Mouse (Mus musculus): ENCODE measurements at regions not wholly inside any gene's neighbourhood (a gene's known extent, or its start where the extent isn't known, plus 50 kb on each side); places are given as distances from the start of the nearest gene placed in this dataset.

DNA sequence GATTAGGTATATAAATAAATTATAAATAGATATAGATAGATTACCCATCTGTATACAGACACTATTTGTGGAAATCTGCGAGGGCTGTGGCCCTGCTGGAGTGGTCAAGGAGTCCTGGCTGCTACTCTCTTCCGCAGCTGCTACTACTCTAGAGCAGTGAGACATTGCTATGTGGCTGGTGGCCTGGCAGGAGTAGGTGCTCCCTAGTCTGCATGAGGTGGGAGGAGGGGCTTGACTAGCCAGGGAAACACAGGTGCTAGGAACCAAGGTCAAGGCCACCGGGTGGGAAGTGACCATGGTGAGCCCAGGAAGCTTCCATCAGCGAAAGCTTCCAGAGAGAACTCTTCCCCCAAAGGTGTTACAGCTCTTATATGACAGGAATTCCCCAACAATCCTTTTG lies 100.3 kb downstream of the Dyrk2 start:
- no peak for ATAC-seq (ENCODE audit: insufficient read depth)
- no peak overlapping the region for H3K4me3 ChIP-seq (ENCODE audit: insufficient read depth in 1 of 2, low read depth in 2 of 2, low read length in 2 of 2)
- H3K9ac ChIP-seq (replicated peaks): no peak overlapping the region
- H3K4me1 ChIP-seq (replicated peaks; ENCODE audit: control insufficient read depth in 2 of 2, insufficient read depth in 2 of 2, low read length in 1 of 2): peaks cover 8 to 19% of the 10 kb centered on the region in 2 experiments
- no peaks in the 10 kb centered on the region for H3K9me3 ChIP-seq (ENCODE audit: control insufficient read depth, low read length)
- no peak for TF ChIP-seq EP300 (IDR thresholded peaks at IDR 0.05; ENCODE audit: low read depth)
- no peak for TF ChIP-seq CTCF (IDR thresholded peaks at IDR 0.05; ENCODE audit: low read depth)
- DNase-seq (ENCODE audit: low read depth in 3 of 3, low spot score in 3 of 3): no peak
- no peak overlapping the region for H3K4me2 ChIP-seq (ENCODE audit: low read depth)
- no peaks in the 10 kb centered on the region for H3K36me3 ChIP-seq (replicated peaks; ENCODE audit: control insufficient read depth, insufficient read depth, low read depth)
- no peaks in the 10 kb centered on the region for H3K27me3 ChIP-seq (ENCODE audit: control insufficient read depth, insufficient read depth, low read length)
- 80% methylated on average over 4 of the region's 4 CpGs for WGBS (ENCODE audit: insufficient replicate concordance)
- no peak overlapping the region for H3K27ac ChIP-seq

- no peak overlapping the region for H3K9ac ChIP-seq (replicated peaks)
- no peaks in the 10 kb centered on the region for H3K36me3 ChIP-seq (replicated peaks; ENCODE audit: control insufficient read depth, insufficient read depth, low read depth)
- no peak overlapping the region for H3K27ac ChIP-seq
- no peaks in the 10 kb centered on the region for H3K4me1 ChIP-seq (replicated peaks; ENCODE audit: control insufficient read depth in 2 of 2, insufficient read depth in 2 of 2, low read length in 1 of 2)
- H3K4me3 ChIP-seq (ENCODE audit: insufficient read depth in 1 of 2, low read depth in 2 of 2, low read length in 2 of 2): no peak overlapping the region
- H3K27me3 ChIP-seq (ENCODE audit: control insufficient read depth, insufficient read depth, low read length): no peaks in the 10 kb centered on the region
- H3K4me2 ChIP-seq (ENCODE audit: low read depth): no peak overlapping the region
- TF ChIP-seq CTCF (IDR thresholded peaks at IDR 0.05; ENCODE audit: low read depth) (no peak), EP300 (IDR thresholded peaks at IDR 0.05; ENCODE audit: low read depth) (no peak)
- 72% methylated on average over 10 of the region's 10 CpGs for WGBS (ENCODE audit: insufficient replicate concordance)
- DNase-seq (ENCODE audit: low read depth in 3 of 3, low spot score in 3 of 3) (no peak), ATAC-seq (ENCODE audit: insufficient read depth) (no peak)
- no peaks in the 10 kb centered on the region for H3K9me3 ChIP-seq (ENCODE audit: control insufficient read depth, low read length)
Observed at GRCm38 (mm10) chr10:118778656-118779055, 91.4 kb downstream of the Dyrk2 start.

- H3K4me2 ChIP-seq (ENCODE audit: low read depth): no peak overlapping the region
- no peaks in the 10 kb centered on the region for H3K27me3 ChIP-seq (ENCODE audit: control insufficient read depth, insufficient read depth, low read length)
- TF ChIP-seq CTCF (IDR thresholded peaks at IDR 0.05; ENCODE audit: low read depth): no peak
- TF ChIP-seq EP300 (IDR thresholded peaks at IDR 0.05; ENCODE audit: low read depth): no peak
- H3K4me1 ChIP-seq (replicated peaks; ENCODE audit: control insufficient read depth in 2 of 2, insufficient read depth in 2 of 2, low read length in 1 of 2): no peaks in the 10 kb centered on the region
- no peak for DNase-seq (ENCODE audit: low read depth in 3 of 3, low spot score in 3 of 3)
- H3K9me3 ChIP-seq (ENCODE audit: control insufficient read depth, low read length): no peaks in the 10 kb centered on the region
- no peak for ATAC-seq (ENCODE audit: insufficient read depth)
- H3K27ac ChIP-seq: no peak overlapping the region
- H3K36me3 ChIP-seq (replicated peaks; ENCODE audit: control insufficient read depth, insufficient read depth, low read depth): no peaks in the 10 kb centered on the region
- H3K4me3 ChIP-seq (ENCODE audit: insufficient read depth in 1 of 2, low read depth in 2 of 2, low read length in 2 of 2): no peak overlapping the region
- no peak overlapping the region for H3K9ac ChIP-seq (replicated peaks)
- 51% methylated on average over 10 of the region's 10 CpGs for WGBS (ENCODE audit: insufficient replicate concordance)
Observed at GRCm38 (mm10) chr10:118780831-118781569, 89.0 kb downstream of the Dyrk2 start.

DNA sequence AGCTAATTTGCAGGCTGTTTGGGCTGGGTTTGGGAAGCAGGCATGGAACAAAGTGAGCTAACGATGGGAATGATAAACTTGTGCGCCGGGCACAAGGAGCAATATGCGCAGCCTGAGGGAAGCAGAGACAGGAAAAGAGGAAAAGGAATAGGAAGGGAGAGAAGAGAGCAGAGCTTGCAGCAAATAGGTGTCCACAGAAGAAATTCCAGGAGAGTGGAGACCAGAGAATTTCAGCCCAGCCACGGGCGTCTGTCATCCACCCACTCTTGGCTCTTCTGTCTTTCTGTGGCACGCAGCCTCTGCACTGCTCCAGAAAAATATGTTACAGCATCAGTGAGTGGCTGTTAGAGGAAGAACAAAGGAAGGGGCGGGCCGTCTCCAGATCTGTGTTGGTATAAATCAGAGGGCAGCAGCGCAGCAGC lies 88.2 kb downstream of the Dyrk2 start:
- Histone ChIP-seq H3K4me1 (replicated peaks; ENCODE audit: control insufficient read depth in 2 of 2, insufficient read depth in 2 of 2, low read length in 1 of 2) (no peaks in the 10 kb centered on the region), H3K4me3 (ENCODE audit: insufficient read depth in 1 of 2, low read depth in 2 of 2, low read length in 2 of 2) (no peak overlapping the region), H3K27ac (no peak overlapping the region), H3K9ac (replicated peaks) (no peak overlapping the region), H3K9me3 (ENCODE audit: control insufficient read depth, low read length) (no peaks in the 10 kb centered on the region), H3K4me2 (ENCODE audit: low read depth) (no peak overlapping the region), H3K27me3 (ENCODE audit: control insufficient read depth, insufficient read depth, low read length) (no peaks in the 10 kb centered on the region), H3K36me3 (replicated peaks; ENCODE audit: control insufficient read depth, insufficient read depth, low read depth) (no peaks in the 10 kb centered on the region)
- DNase-seq (ENCODE audit: low read depth in 3 of 3, low spot score in 3 of 3) (no peak), ATAC-seq (ENCODE audit: insufficient read depth) (no peak)
- TF ChIP-seq CTCF (IDR thresholded peaks at IDR 0.05; ENCODE audit: low read depth) (no peak), EP300 (IDR thresholded peaks at IDR 0.05; ENCODE audit: low read depth) (no peak)
- WGBS (ENCODE audit: insufficient replicate concordance): 48% methylated on average over 10 of the region's 10 CpGs

DNA sequence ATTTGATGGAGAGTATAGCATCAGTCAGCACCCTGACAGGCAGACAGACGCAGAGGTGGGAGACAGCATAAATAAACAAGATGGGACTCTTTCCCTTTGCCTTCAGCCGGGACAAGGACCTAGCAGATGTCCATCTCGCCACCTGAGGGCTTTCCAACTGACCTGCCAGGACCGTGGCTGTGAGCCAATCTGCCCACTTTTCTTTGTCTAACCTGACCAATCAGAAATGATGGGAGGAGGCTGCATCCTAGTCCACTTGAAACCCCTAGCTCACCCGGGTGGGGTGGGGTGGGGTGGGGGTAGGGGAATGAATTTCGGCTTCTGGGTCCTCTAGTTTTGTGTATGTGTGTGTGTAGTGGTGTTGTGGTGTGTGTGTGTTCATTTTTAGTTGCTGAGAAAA lies 87.4 kb downstream of the Dyrk2 start:
- H3K4me1 ChIP-seq (replicated peaks; ENCODE audit: control insufficient read depth in 2 of 2, insufficient read depth in 2 of 2, low read length in 1 of 2): no peaks in the 10 kb centered on the region
- no peak for TF ChIP-seq CTCF (IDR thresholded peaks at IDR 0.05; ENCODE audit: low read depth)
- no peak for TF ChIP-seq EP300 (IDR thresholded peaks at IDR 0.05; ENCODE audit: low read depth)
- H3K4me2 ChIP-seq (ENCODE audit: low read depth): no peak overlapping the region
- H3K27me3 ChIP-seq (ENCODE audit: control insufficient read depth, insufficient read depth, low read length): no peaks in the 10 kb centered on the region
- ATAC-seq (ENCODE audit: insufficient read depth) (no peak), DNase-seq (ENCODE audit: low read depth in 3 of 3, low spot score in 3 of 3) (no peak)
- H3K27ac ChIP-seq: no peak overlapping the region
- H3K36me3 ChIP-seq (replicated peaks; ENCODE audit: control insufficient read depth, insufficient read depth, low read depth): no peaks in the 10 kb centered on the region
- no peaks in the 10 kb centered on the region for H3K9me3 ChIP-seq (ENCODE audit: control insufficient read depth, low read length)
- no peak overlapping the region for H3K4me3 ChIP-seq (ENCODE audit: insufficient read depth in 1 of 2, low read depth in 2 of 2, low read length in 2 of 2)
- WGBS (ENCODE audit: insufficient replicate concordance): 56% methylated on average over 6 of the region's 6 CpGs
- H3K9ac ChIP-seq (replicated peaks): no peak overlapping the region

All from liver, embryonic 14.5 days (tissue).